Mouse (Mus musculus) kidney, postnatal 14 days (tissue): ENCODE measurements at regions not wholly inside any gene's neighbourhood (a gene's known extent, or its start where the extent isn't known, plus 50 kb on each side); places are given as distances from the start of the nearest gene placed in this dataset.

Source experiments
- DNase-seq: peaks from one replicate; pipeline ENCODE4 v3.0.0; 2022; ENCODE audit warnings: mixed read lengths

GRCm38 (mm10) chr3:51036700-51037306, 187.4 kb upstream of the Noct start:
- DNase-seq, result no peak

DNA sequence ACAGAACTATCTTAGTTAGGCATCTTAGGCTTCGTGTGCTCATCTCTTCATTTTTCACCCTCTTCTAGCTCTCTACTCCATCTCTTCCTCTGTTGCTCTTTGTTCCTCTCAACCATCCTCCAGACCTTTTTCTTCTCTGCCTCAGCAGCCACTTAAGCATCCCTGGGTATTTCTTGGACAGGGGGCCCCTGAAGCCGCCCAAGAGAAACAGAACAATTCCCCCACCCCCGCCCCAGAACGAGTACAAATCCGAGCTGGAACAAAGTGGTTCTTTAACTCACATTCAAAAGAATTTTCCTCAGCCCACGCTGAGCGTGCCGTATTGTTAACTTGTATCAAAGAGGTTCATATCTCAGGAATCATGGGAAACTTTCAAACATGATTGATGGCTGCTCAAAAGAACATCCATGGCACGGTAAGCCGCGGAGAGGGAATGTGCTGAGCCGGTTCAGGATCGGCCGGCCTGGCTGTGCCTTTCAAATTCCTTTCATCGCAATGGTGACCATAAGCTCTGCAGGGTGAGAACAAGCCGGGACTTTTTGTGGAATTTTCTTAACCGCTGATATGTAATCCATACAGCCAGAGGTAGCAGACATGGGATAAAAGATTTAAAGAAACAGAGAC, 181.9 kb upstream of the Noct start:
- DNase-seq, result no peak

DNA sequence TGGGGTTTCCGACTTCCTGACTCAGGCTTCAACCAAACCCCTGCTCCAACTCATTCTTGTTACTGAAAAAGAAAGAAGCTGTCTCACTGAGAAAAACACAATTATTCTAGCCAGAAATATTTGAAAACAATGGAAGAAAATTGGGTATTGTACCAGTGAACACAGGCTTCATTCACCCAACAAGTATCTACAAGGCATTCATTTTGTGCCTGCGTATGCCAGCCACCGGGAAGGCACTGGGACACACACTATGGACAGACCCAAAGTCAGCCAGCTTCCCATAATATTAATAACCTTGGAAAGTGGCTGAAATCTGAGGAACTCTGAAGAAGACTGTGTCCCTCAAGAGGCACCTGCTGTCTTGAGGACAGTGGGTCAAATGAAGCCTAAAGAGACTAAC, 175.5 kb upstream of the Noct start:
- DNase-seq, result no peak

DNA sequence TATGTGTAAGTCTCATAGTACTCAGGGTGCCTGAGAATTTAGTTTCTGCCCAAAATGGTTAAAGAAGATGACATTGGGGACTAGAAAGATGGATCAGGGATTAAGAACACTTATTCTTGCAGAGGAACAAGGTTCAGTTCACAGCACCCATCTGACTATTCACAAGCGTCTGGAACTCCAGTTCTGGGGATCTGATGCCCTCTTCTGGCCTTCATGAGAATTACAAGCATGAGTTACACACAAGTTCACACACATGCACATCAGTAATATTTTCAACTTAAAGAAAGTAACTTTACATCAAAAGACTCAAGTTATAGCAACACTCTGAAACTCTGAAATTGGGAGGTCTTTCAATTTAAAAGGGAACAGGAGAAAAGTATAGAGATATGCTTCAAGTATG, 174.1 kb upstream of the Noct start:
- DNase-seq, result no peak

DNA sequence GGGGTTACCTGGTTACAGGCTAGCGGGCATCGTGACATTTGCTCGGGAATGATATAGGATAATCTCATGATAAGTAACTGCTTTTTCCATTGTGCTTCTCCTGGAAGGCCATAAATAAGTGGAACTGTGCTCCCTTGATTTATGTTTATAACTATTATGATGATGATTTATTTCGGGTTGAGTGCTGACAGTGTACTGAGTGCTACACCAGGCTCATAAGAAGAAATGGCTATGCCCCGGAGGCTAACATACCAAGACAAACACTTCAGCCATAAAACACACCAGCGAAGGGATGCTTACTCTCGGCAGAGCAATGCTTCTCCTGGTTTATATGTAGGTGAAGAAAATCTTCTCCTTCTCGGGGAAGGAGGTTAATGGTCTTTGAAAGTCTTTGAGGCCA, 169.2 kb upstream of the Noct start:
- DNase-seq, result no peak

- DNase-seq, result peak; percentile 41
Measured at GRCm38 (mm10) chr3:51064201-51064600, 160.0 kb upstream of the Noct start.

GRCm38 (mm10) chr3:51066373-51066772, 157.9 kb upstream of the Noct start:
- peak; percentile 26 for DNase-seq

GRCm38 (mm10) chr3:51072417-51072816, 151.8 kb upstream of the Noct start:
- DNase-seq, result no peak

DNA sequence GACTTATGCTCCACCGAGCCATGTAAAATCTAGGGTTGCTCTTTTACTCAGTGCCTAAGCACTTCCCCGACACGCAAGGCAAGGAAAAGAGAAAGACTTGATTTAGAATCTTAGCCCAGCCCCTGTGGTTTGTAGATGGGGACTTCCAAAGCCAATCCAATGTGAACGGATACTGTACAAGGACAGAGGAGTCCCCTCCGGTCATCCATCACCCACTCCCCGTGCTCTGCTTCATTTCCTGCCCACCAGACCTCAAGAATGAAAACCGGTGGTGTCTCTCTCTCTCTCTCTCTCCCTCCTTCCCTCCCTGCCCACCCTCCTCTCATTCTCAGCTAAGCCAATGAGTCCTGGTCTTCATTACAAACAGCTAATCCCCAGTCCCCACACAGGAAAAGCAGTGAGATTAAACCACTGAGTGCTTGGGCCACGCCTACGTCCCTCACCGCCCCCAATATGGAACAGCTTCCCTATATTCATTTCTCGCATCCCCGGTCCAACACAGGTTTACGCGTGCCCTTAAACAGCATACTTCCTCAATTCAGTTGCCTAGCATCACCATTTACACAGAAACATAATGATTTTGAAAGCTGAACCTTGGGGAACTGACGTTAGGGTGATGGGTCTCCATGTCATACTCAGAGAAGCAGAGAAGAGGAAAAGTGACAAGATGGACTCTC, 151.1 kb upstream of the Noct start:
- no peak for DNase-seq

DNA sequence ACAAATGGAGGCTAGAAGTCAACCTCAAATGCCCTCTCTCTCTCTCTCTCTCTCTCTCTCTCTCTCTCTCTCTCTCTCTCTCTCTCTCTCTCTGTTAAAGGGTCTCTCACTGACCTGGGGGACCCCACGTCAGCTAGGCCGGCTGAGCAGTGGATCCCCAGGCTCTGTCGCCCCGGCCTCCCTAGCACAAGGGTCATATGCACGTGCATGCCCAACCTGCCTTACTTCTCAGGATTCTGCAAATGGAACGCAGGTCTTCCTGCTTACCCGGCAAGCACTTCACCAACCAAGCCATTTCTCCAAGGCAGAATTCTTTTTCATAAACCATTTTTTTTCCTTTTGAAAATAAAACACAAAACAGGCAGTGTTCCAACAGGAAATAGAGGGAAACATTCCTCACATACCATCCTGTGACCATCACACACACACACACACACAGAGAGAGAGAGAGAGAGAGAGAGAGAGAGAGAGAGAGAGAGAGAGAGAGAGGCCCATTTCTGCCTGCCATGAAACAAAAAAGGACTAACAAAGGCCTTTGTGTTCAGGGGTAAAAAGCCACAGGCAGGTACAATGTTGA, 150.4 kb upstream of the Noct start:
- DNase-seq, result peak; percentile 29

GRCm38 (mm10) chr3:51075219-51075920, 148.9 kb upstream of the Noct start:
- DNase-seq, result no peak

DNA sequence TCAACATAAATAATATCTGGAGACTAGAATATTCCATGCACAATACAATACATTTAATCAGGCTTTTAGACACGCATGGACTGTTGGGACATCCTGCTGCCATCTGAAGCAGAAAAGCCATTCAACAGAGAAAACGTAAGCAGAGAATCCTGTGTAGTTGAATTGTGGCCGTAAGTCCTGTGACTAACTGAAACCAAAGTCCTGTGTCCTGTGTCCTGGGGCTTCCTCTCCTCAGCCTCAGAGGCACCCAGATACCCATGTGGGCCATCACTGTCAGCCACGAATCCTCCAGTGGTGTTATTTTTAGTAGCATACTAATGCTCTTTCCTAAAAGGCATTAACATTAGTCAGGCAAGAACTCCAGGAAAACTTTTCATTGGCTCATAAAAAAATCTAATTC, 145.8 kb upstream of the Noct start:
- DNase-seq, result no peak

DNA sequence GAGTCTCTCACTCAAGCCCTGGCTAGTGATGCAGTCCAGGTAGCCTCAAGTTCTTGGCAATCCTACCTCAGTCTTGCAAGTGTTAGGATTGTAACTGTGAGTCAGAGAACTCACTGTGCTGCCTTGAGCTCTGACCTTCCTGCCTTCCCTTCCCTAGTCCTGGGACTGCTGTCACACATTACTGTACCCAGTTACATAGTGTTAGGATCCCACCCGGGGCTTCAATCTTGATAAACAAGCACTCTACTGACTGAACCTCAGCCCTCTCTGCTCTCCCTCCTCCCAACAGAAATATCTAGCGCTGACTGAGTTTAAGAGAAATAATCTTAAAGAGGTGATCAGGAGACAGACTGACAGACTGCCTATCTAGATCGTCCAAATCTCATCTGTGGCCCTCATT, 143.8 kb upstream of the Noct start:
- no peak for DNase-seq

GRCm38 (mm10) chr3:51080855-51081254, 143.4 kb upstream of the Noct start:
- DNase-seq, result no peak

- DNase-seq, result no peak
Measured at GRCm38 (mm10) chr3:51082831-51083575, 141.2 kb upstream of the Noct start.

GRCm38 (mm10) chr3:51083583-51083982, 140.7 kb upstream of the Noct start:
- no peak for DNase-seq

DNA sequence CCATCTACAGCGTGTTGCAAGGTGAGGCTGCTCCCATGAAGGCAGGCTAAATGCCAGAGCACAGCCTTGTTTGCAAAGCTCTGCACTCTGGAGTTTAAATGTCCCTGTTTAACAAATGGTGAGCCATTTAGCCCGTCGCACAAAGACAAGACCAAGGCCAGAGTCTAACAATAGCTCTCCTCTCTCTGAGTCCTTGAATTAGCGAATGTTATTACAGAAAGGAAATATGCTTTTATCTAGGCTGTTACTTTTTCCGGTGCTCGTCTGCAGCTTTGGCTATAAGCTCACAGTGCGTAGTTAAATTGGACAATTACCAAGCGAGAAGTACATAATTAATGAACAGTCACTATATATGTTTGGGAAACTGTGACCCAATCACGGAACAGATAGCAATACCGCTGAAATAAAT, 137.8 kb upstream of the Noct start:
- no peak for DNase-seq

DNA sequence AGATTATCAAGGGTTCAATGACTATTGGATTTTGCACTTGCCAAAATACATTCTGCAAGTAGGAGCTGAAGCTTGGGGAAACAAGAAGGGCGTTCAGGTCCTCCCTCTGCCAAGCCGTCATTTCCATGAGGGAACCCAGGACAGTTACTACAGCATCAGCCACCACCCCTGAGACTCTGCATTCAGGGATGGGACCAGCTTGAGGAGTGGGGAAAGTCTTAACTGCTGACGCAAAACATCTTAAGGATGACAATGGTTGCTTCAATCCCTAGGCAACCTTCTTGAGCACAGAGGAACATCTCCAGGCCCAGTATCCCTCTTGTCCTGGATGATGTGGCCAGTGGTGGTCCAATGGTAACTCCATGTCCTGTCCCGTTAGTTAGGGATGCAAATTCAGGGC, 137.2 kb upstream of the Noct start:
- DNase-seq, result no peak

DNA sequence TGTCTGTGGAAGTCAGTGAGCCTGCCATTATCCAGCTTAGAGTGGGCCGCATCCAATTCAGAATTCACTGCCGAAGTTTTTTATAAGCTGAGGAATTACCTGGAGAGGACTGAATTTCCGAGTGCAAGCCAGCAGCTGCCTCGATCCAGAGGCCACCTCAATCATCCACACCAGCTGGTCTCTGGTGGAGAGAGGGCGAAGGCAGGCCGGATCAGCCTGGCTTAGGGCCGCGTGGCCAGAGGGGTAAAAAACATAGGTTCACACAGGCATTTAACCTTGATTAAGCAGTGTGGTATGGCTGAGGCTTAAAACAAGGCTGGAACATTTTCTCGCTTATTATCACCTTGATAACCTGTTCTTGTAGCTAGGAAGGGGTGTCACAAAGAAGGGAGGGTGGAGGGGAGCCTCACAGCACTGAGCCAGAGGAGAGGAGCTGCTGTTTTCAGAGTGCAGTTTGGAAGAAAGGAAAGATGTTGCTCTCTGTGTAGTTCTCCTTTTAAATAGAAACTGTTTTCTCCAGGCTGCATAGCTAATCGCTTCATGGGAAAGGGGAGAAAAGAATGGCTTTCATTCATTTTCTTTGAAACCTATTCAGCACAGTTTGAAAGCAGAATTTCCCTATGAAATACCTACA, 135.1 kb upstream of the Noct start:
- DNase-seq, result peak; percentile 30

- peak; percentile 27 for DNase-seq
Measured at GRCm38 (mm10) chr3:51091478-51091877, 132.8 kb upstream of the Noct start.

DNA sequence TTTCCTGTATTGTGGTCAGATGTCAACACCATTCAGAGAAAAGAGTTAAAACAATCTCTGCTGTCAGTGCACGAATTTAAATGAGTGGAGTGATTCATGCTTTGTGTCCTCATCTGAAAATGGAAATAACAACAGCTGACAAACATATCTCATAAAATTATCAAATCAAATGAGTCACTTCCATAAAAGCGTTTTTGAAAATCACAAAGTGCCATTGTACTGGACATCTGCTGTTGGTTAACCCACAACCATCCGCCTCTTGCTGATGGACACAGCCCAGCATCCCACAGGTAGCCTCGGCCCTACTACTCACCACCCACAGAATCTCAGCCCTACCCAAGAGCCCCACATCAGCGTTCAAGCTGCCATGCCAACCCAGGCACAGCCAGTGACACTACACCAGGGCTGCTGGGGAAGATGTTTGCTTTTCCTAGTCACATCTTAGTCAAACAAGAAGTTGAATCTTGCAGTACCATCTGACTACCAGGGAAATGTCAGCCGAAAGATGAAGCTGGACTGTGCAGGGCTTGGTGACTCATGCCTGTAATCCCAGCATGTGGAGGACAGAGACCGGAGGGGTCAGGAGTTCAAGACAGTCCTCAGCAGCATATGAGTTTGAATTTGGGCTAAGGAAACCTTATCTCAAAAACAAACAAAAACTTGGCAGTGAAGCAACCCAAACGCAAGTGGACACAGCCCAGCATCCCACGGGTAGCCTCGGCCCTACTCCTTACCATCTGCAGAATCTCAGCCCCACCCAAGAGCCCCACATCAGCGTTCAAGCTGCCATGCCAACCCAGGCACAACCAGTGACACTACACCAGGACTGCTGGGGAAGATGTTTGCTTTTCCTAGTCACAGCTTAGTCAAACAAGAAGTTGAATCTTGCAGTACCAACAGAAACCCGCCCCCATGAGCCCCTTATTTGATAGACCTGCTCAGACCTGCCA, 131.9 kb upstream of the Noct start:
- no peak for DNase-seq
